Mouse (Mus musculus) embryonic facial prominence, embryonic 14.5 days (tissue): ENCODE measurements at regions not wholly inside any gene's neighbourhood (a gene's known extent, or its start where the extent isn't known, plus 50 kb on each side); places are given as distances from the start of the nearest gene placed in this dataset.

Experiments used
- ATAC-seq: fragments of 200-750 bp; cut with Nextera tagmentation; 2 replicates; pipeline ENCODE4 v1.8.0; 2017; ENCODE audit warnings: low read depth, moderate number of reproducible peaks, moderate TSS enrichment
- DNase-seq: peaks from one replicate; pipeline ENCODE4 v3.0.0-alpha.2; 2015; ENCODE audit warnings: low spot score
- H3K27ac ChIP-seq: fragments of 300-500 bp; sonication (generic); replicated peaks from 2 replicates; pipeline ENCODE4 v1.5.1; 2014; ENCODE audit warnings: low read depth, mild to moderate bottlenecking, low read length, moderate library complexity
- H3K27me3 ChIP-seq: fragments of 300-500 bp; sonication (generic); replicated peaks from 2 replicates; pipeline ENCODE4 v1.6.1; 2014; ENCODE audit warnings: low read length; ENCODE audit not compliant: control insufficient read depth, insufficient read depth
- H3K36me3 ChIP-seq: fragments of 300-500 bp; sonication (generic); 2 replicates; pipeline ENCODE4 v1.6.1; 2014; ENCODE audit warnings: low read length, mixed read lengths; ENCODE audit not compliant: control insufficient read depth, insufficient read depth
- H3K4me1 ChIP-seq: fragments of 300-500 bp; sonication (generic); 2 replicates; pipeline ENCODE4 v1.6.1; 2014; ENCODE audit warnings: antibody characterized with exemption, low read length; ENCODE audit not compliant: control insufficient read depth, insufficient read depth
- H3K4me2 ChIP-seq: fragments of 300-500 bp; sonication (generic); 2 replicates; pipeline ENCODE4 v1.6.1; 2014; ENCODE audit warnings: low read depth, mild to moderate bottlenecking, low read length, moderate library complexity, mixed read lengths
- H3K4me3 ChIP-seq: fragments of 300-500 bp; sonication (generic); 2 replicates; pipeline ENCODE4 v1.5.1; 2014; ENCODE audit warnings: low read depth, mild to moderate bottlenecking, low read length
- H3K9ac ChIP-seq: fragments of 300-500 bp; sonication (generic); 2 replicates; pipeline ENCODE4 v1.6.1; 2014; ENCODE audit warnings: low read depth, mild to moderate bottlenecking, low read length, moderate library complexity, mixed read lengths
- H3K9me3 ChIP-seq: fragments of 300-500 bp; sonication (generic); 2 replicates; pipeline ENCODE4 v1.6.1; 2016; ENCODE audit warnings: low read length; ENCODE audit not compliant: control insufficient read depth
- WGBS: fragments of 180-500 bp; shearing (Covaris S2); extraction: QIAGEN DNeasy Blood & Tissue Kit; methylation state at CpG from one replicate; pipeline ENCODE4 v1.1.7; 2014; 5-methylcytosine and 5-hydroxymethylcytosine counted together

GRCm38 (mm10) chr2:178584970-178585566 lies 154.7 kb downstream of the Cdh26 start:
- 69% methylated on average over 5 of the region's 5 CpGs for WGBS

GRCm38 (mm10) chr2:178587134-178587636 lies 156.9 kb downstream of the Cdh26 start:
- WGBS: 74% methylated on average over 7 of the region's 7 CpGs
- Histone ChIP-seq H3K27me3 (no peaks in the 10 kb centered on the region), H3K4me2 (no peak overlapping the region), H3K9ac (no peak overlapping the region), H3K36me3 (no peaks in the 10 kb centered on the region), H3K27ac (no peak overlapping the region), H3K4me1 (no peaks in the 10 kb centered on the region), H3K4me3 (no peak overlapping the region), H3K9me3 (no peaks in the 10 kb centered on the region)
- ATAC-seq: no peak
- DNase-seq: no peak

More at GRCm38 (mm10) chr2:178584970-178585566, 154.7 kb downstream of the Cdh26 start:
- H3K4me1 ChIP-seq: 0 out of 2 replicates have a peak, but pooled peaks cover 6% of the 10 kb centered on the region
- H3K27me3 ChIP-seq: no peaks in the 10 kb centered on the region
- no peak overlapping the region for H3K27ac ChIP-seq
- H3K4me2 ChIP-seq: no peak overlapping the region
- DNase-seq: no peak
- no peak overlapping the region for H3K9ac ChIP-seq
- H3K36me3 ChIP-seq: no peaks in the 10 kb centered on the region
- no peak overlapping the region for H3K4me3 ChIP-seq
- ATAC-seq: no peak
- H3K9me3 ChIP-seq: no peaks in the 10 kb centered on the region

GRCm38 (mm10) chr2:178593743-178594142 lies 163.4 kb downstream of the Cdh26 start:
- no peak overlapping the region for H3K9ac ChIP-seq
- H3K4me2 ChIP-seq: no peak overlapping the region
- H3K27ac ChIP-seq: no peak overlapping the region
- ATAC-seq: no peak
- no peaks in the 10 kb centered on the region for H3K9me3 ChIP-seq
- no peak overlapping the region for H3K4me3 ChIP-seq
- 0 out of 2 replicates have a peak, but pooled peaks cover 4% of the 10 kb centered on the region for H3K4me1 ChIP-seq
- no peak for DNase-seq
- 65% methylated on average over 9 of the region's 9 CpGs for WGBS
- H3K27me3 ChIP-seq: no peaks in the 10 kb centered on the region
- H3K36me3 ChIP-seq: no peaks in the 10 kb centered on the region

- Histone ChIP-seq H3K4me1 (0 out of 2 replicates have a peak, but pooled peaks cover 4% of the 10 kb centered on the region), H3K4me2 (no peak overlapping the region), H3K36me3 (no peaks in the 10 kb centered on the region), H3K9me3 (no peaks in the 10 kb centered on the region), H3K27me3 (no peaks in the 10 kb centered on the region), H3K4me3 (no peak overlapping the region), H3K9ac (no peak overlapping the region), H3K27ac (no peak overlapping the region)
- DNase-seq (no peak), ATAC-seq (no peak)
- 28% methylated on average over 6 of the region's 6 CpGs for WGBS
Observed at GRCm38 (mm10) chr2:178594177-178594576, 163.8 kb downstream of the Cdh26 start.

- Histone ChIP-seq H3K4me2 (no peak overlapping the region), H3K27ac (no peak overlapping the region), H3K36me3 (no peaks in the 10 kb centered on the region), H3K9me3 (no peaks in the 10 kb centered on the region), H3K27me3 (no peaks in the 10 kb centered on the region), H3K9ac (no peak overlapping the region), H3K4me3 (no peak overlapping the region), H3K4me1 (0 out of 2 replicates have a peak, but pooled peaks cover 4% of the 10 kb centered on the region)
- no peak for ATAC-seq
- no peak for DNase-seq
- 74% methylated on average over 16 of the region's 16 CpGs for WGBS
Observed at GRCm38 (mm10) chr2:178596312-178597083, 166.2 kb downstream of the Cdh26 start.

- WGBS: 46% methylated on average over 7 of the region's 7 CpGs
- Histone ChIP-seq H3K4me1 (0 out of 2 replicates have a peak, but pooled peaks cover 7% of the 10 kb centered on the region), H3K27me3 (no peaks in the 10 kb centered on the region), H3K36me3 (no peaks in the 10 kb centered on the region), H3K9me3 (no peaks in the 10 kb centered on the region), H3K4me2 (no peak overlapping the region), H3K4me3 (no peak overlapping the region), H3K9ac (no peak overlapping the region), H3K27ac (no peak overlapping the region)
- DNase-seq (no peak), ATAC-seq (peak; percentile 55; the same call in 1 of the 2 replicates)
Observed at GRCm38 (mm10) chr2:178597084-178597470, 166.7 kb downstream of the Cdh26 start.

- ATAC-seq (no peak), DNase-seq (no peak)
- no peak overlapping the region for H3K4me3 ChIP-seq
- no peaks in the 10 kb centered on the region for H3K36me3 ChIP-seq
- no peak overlapping the region for H3K4me2 ChIP-seq
- no peaks in the 10 kb centered on the region for H3K9me3 ChIP-seq
- no peak overlapping the region for H3K27ac ChIP-seq
- H3K27me3 ChIP-seq: no peaks in the 10 kb centered on the region
- H3K4me1 ChIP-seq: 0 out of 2 replicates have a peak, but pooled peaks cover 7% of the 10 kb centered on the region
- WGBS: 83% methylated on average over 5 of the region's 5 CpGs
- no peak overlapping the region for H3K9ac ChIP-seq
Observed at GRCm38 (mm10) chr2:178598371-178598770, 168.0 kb downstream of the Cdh26 start.

- no peak overlapping the region for H3K4me2 ChIP-seq
- H3K4me3 ChIP-seq: no peak overlapping the region
- no peaks in the 10 kb centered on the region for H3K36me3 ChIP-seq
- no peaks in the 10 kb centered on the region for H3K9me3 ChIP-seq
- ATAC-seq (no peak), DNase-seq (no peak)
- H3K4me1 ChIP-seq: 0 out of 2 replicates have a peak, but pooled peaks cover 7% of the 10 kb centered on the region
- H3K27ac ChIP-seq: no peak overlapping the region
- H3K27me3 ChIP-seq: no peaks in the 10 kb centered on the region
- 88% methylated on average over 3 of the region's 3 CpGs for WGBS
- H3K9ac ChIP-seq: no peak overlapping the region
Observed at GRCm38 (mm10) chr2:178598836-178599235, 168.5 kb downstream of the Cdh26 start.
